Mouse (Mus musculus) lung, postnatal 36 days (tissue): ENCODE measurements around the gene Tmem234.

Experiments used
- DNase-seq: peaks from one replicate; pipeline ENCODE4 v3.0.0; 2022; ENCODE audit warnings: mixed read lengths

Tmem234 gene

GRCm38 (mm10) chr4:129672878-129673449, 72.5 kb downstream of the Tmem234 start:
- no peak for DNase-seq
